ENCODE assay signal across 13 mouse cellular contexts in genomic region chr2:158606511-158606964, GRCm38 (mm10). TPM values are rescaled to one million over a fixed set of nuclear protein-coding genes. Genes with fewer than 3 reads are reported as not detected.
DNase-seq lines count a peak whose midpoint lies in the region; ATAC-seq lines count a peak whose summit lies in the region.
"Had no signal": no experiment of that assay in that cellular context is flagged by ENCODE, and none has a peak within 500 bp of the region (broad histone marks: within the 10 kb centered on the region; RNA-seq: fewer than 3 reads in every experiment).

No protein-coding gene starts in this region.

- H3K36me3 ChIP-seq in heart, embryonic 11.5 days (ENCODE audit: control insufficient read depth, insufficient read depth, low read length): no peaks in the 10 kb centered on the region
- H3K36me3 ChIP-seq in hindbrain, embryonic 12.5 days: no peaks in the 10 kb centered on the region
- H3K36me3 ChIP-seq in midbrain, embryonic 12.5 days: no peaks in the 10 kb centered on the region
- H3K36me3 ChIP-seq: stomach, embryonic 15.5 days had no signal

- no peak overlapping the region for H3K4me3 ChIP-seq in heart, embryonic 11.5 days (ENCODE audit: low read depth, low read length)
- H3K4me3 ChIP-seq in hindbrain, embryonic 12.5 days: peak overlapping the region; percentile 49
- H3K4me3 ChIP-seq in midbrain, embryonic 12.5 days: peak overlapping the region; percentile 21; the same call in 1 of the 2 replicates
- H3K4me3 ChIP-seq: stomach, embryonic 15.5 days had no signal

- no peak overlapping the region for H3K27ac ChIP-seq in heart, embryonic 11.5 days (ENCODE audit: low read depth, low read length)
- peak overlapping the region; percentile 92 for H3K27ac ChIP-seq in hindbrain, embryonic 12.5 days
- peak overlapping the region; percentile 84 for H3K27ac ChIP-seq in midbrain, embryonic 12.5 days (replicated peaks)
- H3K27ac ChIP-seq: stomach, embryonic 15.5 days had no signal

- peak overlapping the region; percentile 6; the same call in 1 of the 2 replicates for H3K4me2 ChIP-seq in heart, embryonic 11.5 days
- H3K4me2 ChIP-seq in hindbrain, embryonic 12.5 days (replicated peaks): peak overlapping the region; percentile 52
- peak overlapping the region; percentile 41 for H3K4me2 ChIP-seq in midbrain, embryonic 12.5 days (replicated peaks)
- H3K4me2 ChIP-seq: stomach, embryonic 15.5 days had no signal

- H3K9me3 ChIP-seq in heart, embryonic 11.5 days (replicated peaks; ENCODE audit: control insufficient read depth, low read length): no peaks in the 10 kb centered on the region
- no peaks in the 10 kb centered on the region for H3K9me3 ChIP-seq in hindbrain, embryonic 12.5 days (replicated peaks)
- no peaks in the 10 kb centered on the region for H3K9me3 ChIP-seq in midbrain, embryonic 12.5 days
- H3K9me3 ChIP-seq: stomach, embryonic 15.5 days had no signal

- intact Hi-C loops in heart, postnatal 14 days (cut with DNase I): no loop called here

- DNase-seq in heart, postnatal 14 days: no peak
- peak; percentile 38 for DNase-seq in MN1 (ENCODE audit: low spot score)
- no peak for DNase-seq in testis, postnatal 10 days (ENCODE audit: low spot score)
- no peak for DNase-seq in cerebellum, postnatal 4 days (ENCODE audit: low spot score in 2 of 2)
- DNase-seq: adrenal gland, postnatal 36 days; gastrocnemius, postnatal 10 days; kidney, adult 18-20 months had no signal

- H3K27me3 ChIP-seq in heart, embryonic 11.5 days (ENCODE audit: control insufficient read depth, insufficient read depth, low read length): peaks cover 52% of the 10 kb centered on the region
- H3K27me3 ChIP-seq in hindbrain, embryonic 12.5 days: peaks cover 66% of the 10 kb centered on the region
- peaks cover 68% of the 10 kb centered on the region for H3K27me3 ChIP-seq in midbrain, embryonic 12.5 days

- no peak for ATAC-seq in heart, embryonic 11.5 days (replicated peaks; ENCODE audit: insufficient number of reproducible peaks, low FRiP score, low TSS enrichment)
- ATAC-seq in hindbrain, embryonic 12.5 days (ENCODE audit: low FRiP score): peak; percentile 46
- ATAC-seq in midbrain, embryonic 12.5 days (ENCODE audit: low FRiP score, low read depth): peak; percentile 60
- ATAC-seq in erythroid progenitor cell, adult 5-6 weeks (replicated peaks; ENCODE audit: low FRiP score, poor library complexity, severe bottlenecking): no peak

- H3K9ac ChIP-seq in heart, embryonic 11.5 days (ENCODE audit: low read depth, low read length): no peak overlapping the region
- H3K9ac ChIP-seq in hindbrain, embryonic 12.5 days: peak overlapping the region; percentile 69
- H3K9ac ChIP-seq in midbrain, embryonic 12.5 days (replicated peaks): peak overlapping the region; percentile 41; the same call in 1 of the 2 replicates
- H3K9ac ChIP-seq: stomach, embryonic 15.5 days had no signal

- 12% methylated on average over 4 of the region's 4 CpGs for WGBS in heart, embryonic 11.5 days (ENCODE audit: insufficient replicate concordance)
- WGBS in hindbrain, embryonic 12.5 days: 9% methylated on average over 4 of the region's 4 CpGs
- WGBS in midbrain, embryonic 12.5 days: 6% methylated on average over 4 of the region's 4 CpGs

- peaks cover 5% of the 10 kb centered on the region; the same call in 1 of the 2 replicates for H3K4me1 ChIP-seq in heart, embryonic 11.5 days (ENCODE audit: control insufficient read depth, insufficient read depth, low read length)
- H3K4me1 ChIP-seq in hindbrain, embryonic 12.5 days: peaks cover 26% of the 10 kb centered on the region
- H3K4me1 ChIP-seq in midbrain, embryonic 12.5 days: peaks cover 31% of the 10 kb centered on the region

RNA-seq across cellular contexts. Expression of gene Slc32a1, which starts 4.0 kb away (rescaled TPM):
- polyA plus RNA-seq in heart, embryonic 11.5 days (2014; fragmentation: Nextera tagmentation; extraction: Ambion mirVana): 0.07 and 0.10 TPM in 2 replicates
- not detected for total RNA-seq in heart, postnatal 14 days (2021)
- 3.5 and 4.3 TPM in 2 replicates for polyA plus RNA-seq in hindbrain, embryonic 12.5 days (2016; fragmentation: Nextera tagmentation; extraction: Ambion mirVana)
- 3.2 and 4.2 TPM in 2 replicates for polyA plus RNA-seq in midbrain, embryonic 12.5 days (2016; fragmentation: Nextera tagmentation; extraction: Ambion mirVana)
- not detected in 2 replicates for total RNA-seq in erythroid progenitor cell, adult 5-6 weeks (2015; ENCODE audit: low replicate concordance)
- total RNA-seq in erythroid progenitor cell, adult 5-6 weeks (2017; ENCODE audit: low replicate concordance): not detected in 2 replicates
- total RNA-seq: adrenal gland, postnatal 36 days had no signal
- polyA plus RNA-seq: liver, embryonic 16.5 days; stomach, embryonic 15.5 days had no signal

RNA-seq across cellular contexts. Expression of gene Actr5, which starts 18.1 kb away (rescaled TPM):
- 8.7 and 8.8 TPM in 2 replicates for polyA plus RNA-seq in heart, embryonic 11.5 days (2014; fragmentation: Nextera tagmentation; extraction: Ambion mirVana)
- total RNA-seq in heart, postnatal 14 days (2021): 1 to 10 TPM; 6.9 to 8.9 TPM
- polyA plus RNA-seq in hindbrain, embryonic 12.5 days (2016; fragmentation: Nextera tagmentation; extraction: Ambion mirVana): 21.1 and 23.7 TPM in 2 replicates
- 21.7 and 23.7 TPM in 2 replicates for polyA plus RNA-seq in midbrain, embryonic 12.5 days (2016; fragmentation: Nextera tagmentation; extraction: Ambion mirVana)
- total RNA-seq in erythroid progenitor cell, adult 5-6 weeks (2015; ENCODE audit: low replicate concordance): 0.84 and 7.2 TPM in 2 replicates
- 4.2 and 6.2 TPM in 2 replicates for total RNA-seq in erythroid progenitor cell, adult 5-6 weeks (2017; ENCODE audit: low replicate concordance)

RNA-seq across cellular contexts. Expression of gene Ppp1r16b, which starts 58.7 kb away (rescaled TPM):
- 4.5 TPM in 2 replicates for polyA plus RNA-seq in heart, embryonic 11.5 days (2014; fragmentation: Nextera tagmentation; extraction: Ambion mirVana)
- 10 to 100 TPM; 17.0 to 20.2 TPM for total RNA-seq in heart, postnatal 14 days (2021)
- polyA plus RNA-seq in hindbrain, embryonic 12.5 days (2016; fragmentation: Nextera tagmentation; extraction: Ambion mirVana): 3.7 and 3.8 TPM in 2 replicates
- polyA plus RNA-seq in midbrain, embryonic 12.5 days (2016; fragmentation: Nextera tagmentation; extraction: Ambion mirVana): 3.5 and 4.2 TPM in 2 replicates
- 1.4 and 2.5 TPM in 2 replicates for total RNA-seq in erythroid progenitor cell, adult 5-6 weeks (2015; ENCODE audit: low replicate concordance)
- total RNA-seq in erythroid progenitor cell, adult 5-6 weeks (2017; ENCODE audit: low replicate concordance): 1.7 and 2.3 TPM in 2 replicates

Comparison
In these comparisons a context has a peak if more than half of its experiments do, and no peak if none do; other contexts are left out.
1. ATAC-seq: peak in hindbrain, embryonic 12.5 days (single experiment) and midbrain, embryonic 12.5 days (single experiment); none in heart, embryonic 11.5 days (single experiment) and erythroid progenitor cell, adult 5-6 weeks (single experiment).
2. Peak in every context shown above with its lines, with median percentiles within 50 percentile points of each other: H3K4me2 ChIP-seq.